Mouse (Mus musculus) hindlimb bud, embryonic 11.5 days (tissue): ENCODE measurements around the gene Mllt3.

Experiments
- DNase-seq: peaks from one replicate; pipeline ENCODE4 v3.0.0-alpha.2; 2012; ENCODE audit warnings: low read depth, low spot score; ENCODE audit errors: extremely low spot score

Mllt3 gene

GRCm38 (mm10) chr4:87788691-87789090 is 244.5 kb downstream of the Mllt3 start:
- DNase-seq, result no peak

- DNase-seq, result no peak
These were observed 247.8 kb downstream of the Mllt3 start for GRCm38 (mm10) chr4:87785132-87786074.

GRCm38 (mm10) chr4:87783809-87784208 is 249.4 kb downstream of the Mllt3 start:
- DNase-seq, result no peak

GRCm38 (mm10) chr4:87781971-87782370 is 251.2 kb downstream of the Mllt3 start:
- no peak for DNase-seq

GRCm38 (mm10) chr4:87775721-87776120 is 257.4 kb downstream of the Mllt3 start:
- no peak for DNase-seq

- DNase-seq, result no peak
These were observed 258.6 kb downstream of the Mllt3 start for GRCm38 (mm10) chr4:87774515-87774914.

GRCm38 (mm10) chr4:87767711-87768561 is 265.2 kb downstream of the Mllt3 start:
- DNase-seq, result peak; percentile 70

- no peak for DNase-seq
These were observed 267.4 kb downstream of the Mllt3 start for GRCm38 (mm10) chr4:87765729-87766128.

- DNase-seq, result no peak
These were observed 272.1 kb downstream of the Mllt3 start for GRCm38 (mm10) chr4:87761075-87761474.

GRCm38 (mm10) chr4:87760297-87760696 is 272.9 kb downstream of the Mllt3 start:
- DNase-seq, result no peak

GRCm38 (mm10) chr4:87759625-87760024 is 273.5 kb downstream of the Mllt3 start:
- no peak for DNase-seq

- no peak for DNase-seq
These were observed 274.1 kb downstream of the Mllt3 start for GRCm38 (mm10) chr4:87759110-87759509.

- DNase-seq, result no peak
These were observed 281.7 kb downstream of the Mllt3 start for GRCm38 (mm10) chr4:87751515-87751864.

- no peak for DNase-seq
These were observed 282.2 kb downstream of the Mllt3 start for GRCm38 (mm10) chr4:87750856-87751514.

- no peak for DNase-seq
These were observed 283.5 kb downstream of the Mllt3 start for GRCm38 (mm10) chr4:87749532-87750234.

- no peak for DNase-seq
These were observed 288.0 kb downstream of the Mllt3 start for GRCm38 (mm10) chr4:87745016-87745645.

GRCm38 (mm10) chr4:87739524-87740128 is 293.5 kb downstream of the Mllt3 start:
- DNase-seq, result peak; percentile 37

- DNase-seq, result peak; percentile 54
These were observed 294.1 kb downstream of the Mllt3 start for GRCm38 (mm10) chr4:87739104-87739503.

GRCm38 (mm10) chr4:87737201-87737806 is 295.9 kb downstream of the Mllt3 start:
- DNase-seq, result no peak
